Mouse (Mus musculus): ENCODE results near the gene Tmem37. TPM values are rescaled to one million over a fixed set of nuclear protein-coding genes. Genes with fewer than 3 reads are reported as not detected.

Gene Tmem37
- polyA plus RNA-seq, 1 experiment from 2014 or later = 5.6 TPM

DNA sequence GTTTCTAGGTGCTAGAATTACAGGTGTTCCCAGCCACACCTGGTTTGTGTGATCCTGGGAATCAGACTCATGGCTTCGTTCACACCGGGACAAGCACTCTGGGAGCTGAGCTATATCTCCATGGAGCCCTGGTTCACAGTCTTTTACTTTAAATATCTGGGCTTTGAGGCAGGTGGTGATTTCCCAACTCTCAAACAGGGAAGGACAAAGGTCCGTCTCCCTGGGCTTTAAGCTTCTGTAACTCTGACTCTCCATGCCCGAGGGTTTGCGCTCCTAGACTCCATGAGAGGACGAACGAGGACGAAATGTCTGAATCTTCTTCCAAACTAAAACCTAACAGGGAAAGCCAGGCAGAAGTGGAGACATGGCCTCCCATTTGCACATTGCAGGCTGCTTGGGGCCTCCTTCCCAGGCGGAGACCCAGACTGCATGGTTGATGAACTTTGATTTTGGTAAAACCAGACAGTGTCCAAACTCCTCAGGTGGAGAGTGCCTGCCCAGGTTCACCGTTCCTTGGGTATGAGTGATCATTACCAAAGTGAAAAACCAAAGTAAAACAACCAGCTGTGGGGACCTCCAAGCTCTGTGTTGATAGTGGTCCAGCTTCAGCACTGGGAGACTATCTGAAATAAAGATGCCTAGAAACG is 9.7 kb downstream of the Tmem37 start:
- no peak overlapping the region for H3K9ac ChIP-seq (replicated peaks; ENCODE audit: low read depth, low read length)

GRCm38 (mm10) chr1:120062231-120062630 is 11.6 kb downstream of the Tmem37 start:
- no peaks in the 10 kb centered on the region for H3K9me3 ChIP-seq (ENCODE audit: control insufficient read depth, low read length)
- no peaks in the 10 kb centered on the region for H3K36me3 ChIP-seq (ENCODE audit: control insufficient read depth, insufficient read depth)
- H3K4me3 ChIP-seq (replicated peaks; ENCODE audit: low read length) = no peak overlapping the region
- no peak overlapping the region for H3K27ac ChIP-seq (ENCODE audit: low read length)
- WGBS = 92% methylated on average over 7 of the region's 7 CpGs
- ATAC-seq = no peak
- H3K4me2 ChIP-seq (ENCODE audit: low read length) = no peak overlapping the region
- H3K9ac ChIP-seq (replicated peaks; ENCODE audit: low read depth, low read length) = no peak overlapping the region
- no peaks in the 10 kb centered on the region for H3K4me1 ChIP-seq (replicated peaks; ENCODE audit: control insufficient read depth, insufficient read depth, low read length)
- no peaks in the 10 kb centered on the region for H3K27me3 ChIP-seq (replicated peaks; ENCODE audit: control insufficient read depth, insufficient read depth, low read length)

More for the DNA sequence above, 9.7 kb downstream of the Tmem37 start:
- 91% methylated on average over 11 of the region's 11 CpGs for WGBS
- H3K27me3 ChIP-seq (replicated peaks; ENCODE audit: control insufficient read depth, insufficient read depth, low read length) = no peaks in the 10 kb centered on the region
- H3K4me2 ChIP-seq (ENCODE audit: low read length) = no peak overlapping the region
- no peaks in the 10 kb centered on the region for H3K36me3 ChIP-seq (ENCODE audit: control insufficient read depth, insufficient read depth)
- ATAC-seq = no peak
- no peaks in the 10 kb centered on the region for H3K9me3 ChIP-seq (ENCODE audit: control insufficient read depth, low read length)
- no peak overlapping the region for H3K4me3 ChIP-seq (replicated peaks; ENCODE audit: low read length)
- no peak overlapping the region for H3K27ac ChIP-seq (ENCODE audit: low read length)
- H3K4me1 ChIP-seq (replicated peaks; ENCODE audit: control insufficient read depth, insufficient read depth, low read length) = no peaks in the 10 kb centered on the region

DNA sequence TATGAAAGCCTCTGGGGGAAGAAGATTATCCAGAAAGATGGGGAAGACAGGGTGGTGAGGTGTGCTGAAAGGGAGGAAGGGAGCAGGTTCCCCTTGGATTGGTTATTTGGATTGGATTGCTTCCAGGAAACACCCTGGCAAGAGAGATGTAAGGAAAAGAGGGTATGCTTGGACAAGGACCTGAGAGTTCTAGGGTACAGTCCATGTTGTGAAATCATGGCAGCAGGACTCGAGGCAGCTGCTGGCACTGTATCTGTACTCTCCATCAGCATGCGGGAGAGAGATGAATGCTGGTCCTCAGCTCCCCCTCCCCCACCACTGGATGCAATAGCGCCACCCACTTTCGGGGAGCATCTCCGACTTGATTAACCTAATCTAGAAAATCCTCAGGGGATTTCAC is 13.2 kb downstream of the Tmem37 start:
- Histone ChIP-seq H3K36me3 (ENCODE audit: control insufficient read depth, insufficient read depth) (no peaks in the 10 kb centered on the region), H3K4me2 (ENCODE audit: low read length) (no peak overlapping the region), H3K9ac (replicated peaks; ENCODE audit: low read depth, low read length) (no peak overlapping the region), H3K9me3 (ENCODE audit: control insufficient read depth, low read length) (no peaks in the 10 kb centered on the region), H3K27me3 (replicated peaks; ENCODE audit: control insufficient read depth, insufficient read depth, low read length) (no peaks in the 10 kb centered on the region), H3K4me1 (replicated peaks; ENCODE audit: control insufficient read depth, insufficient read depth, low read length) (no peaks in the 10 kb centered on the region), H3K27ac (ENCODE audit: low read length) (no peak overlapping the region), H3K4me3 (replicated peaks; ENCODE audit: low read length) (no peak overlapping the region)
- WGBS = 71% methylated on average over 5 of the region's 5 CpGs
- ATAC-seq = no peak

- Histone ChIP-seq H3K9me3 (ENCODE audit: control insufficient read depth, low read length) (no peaks in the 10 kb centered on the region), H3K9ac (replicated peaks; ENCODE audit: low read depth, low read length) (no peak overlapping the region), H3K4me3 (replicated peaks; ENCODE audit: low read length) (no peak overlapping the region), H3K27me3 (replicated peaks; ENCODE audit: control insufficient read depth, insufficient read depth, low read length) (no peaks in the 10 kb centered on the region), H3K4me2 (ENCODE audit: low read length) (no peak overlapping the region), H3K36me3 (ENCODE audit: control insufficient read depth, insufficient read depth) (no peaks in the 10 kb centered on the region), H3K4me1 (replicated peaks; ENCODE audit: control insufficient read depth, insufficient read depth, low read length) (no peaks in the 10 kb centered on the region), H3K27ac (ENCODE audit: low read length) (no peak overlapping the region)
- no peak for ATAC-seq
- 86% methylated on average over 8 of the region's 8 CpGs for WGBS
Measured at GRCm38 (mm10) chr1:120057674-120058430, 16.0 kb downstream of the Tmem37 start.

DNA sequence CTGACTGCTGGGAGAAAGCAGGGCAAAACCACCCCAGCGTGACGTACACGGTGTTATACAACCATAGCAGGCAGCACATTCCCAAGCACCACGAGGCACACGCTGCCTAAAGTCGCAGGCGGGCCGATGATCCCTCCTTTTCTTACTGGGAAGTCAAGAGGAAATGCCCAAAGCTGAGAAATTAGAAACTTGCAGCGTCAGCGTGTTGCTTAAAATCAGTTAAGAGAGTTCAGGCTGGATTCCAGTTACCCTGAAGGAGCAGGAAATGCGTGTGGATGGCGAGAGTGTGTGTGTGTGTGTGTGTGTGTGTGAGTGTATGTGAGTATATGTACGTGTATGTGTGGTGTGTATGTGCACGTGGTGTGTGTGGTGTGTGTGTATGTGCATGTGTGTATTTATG is 16.8 kb downstream of the Tmem37 start:
- Histone ChIP-seq H3K9ac (replicated peaks; ENCODE audit: low read depth, low read length) (no peak overlapping the region), H3K4me1 (replicated peaks; ENCODE audit: control insufficient read depth, insufficient read depth, low read length) (no peaks in the 10 kb centered on the region), H3K27me3 (replicated peaks; ENCODE audit: control insufficient read depth, insufficient read depth, low read length) (no peaks in the 10 kb centered on the region), H3K27ac (ENCODE audit: low read length) (no peak overlapping the region), H3K9me3 (ENCODE audit: control insufficient read depth, low read length) (no peaks in the 10 kb centered on the region), H3K4me2 (ENCODE audit: low read length) (no peak overlapping the region), H3K4me3 (replicated peaks; ENCODE audit: low read length) (no peak overlapping the region), H3K36me3 (ENCODE audit: control insufficient read depth, insufficient read depth) (no peaks in the 10 kb centered on the region)
- WGBS = 81% methylated on average over 14 of the region's 14 CpGs
- no peak for ATAC-seq

DNA sequence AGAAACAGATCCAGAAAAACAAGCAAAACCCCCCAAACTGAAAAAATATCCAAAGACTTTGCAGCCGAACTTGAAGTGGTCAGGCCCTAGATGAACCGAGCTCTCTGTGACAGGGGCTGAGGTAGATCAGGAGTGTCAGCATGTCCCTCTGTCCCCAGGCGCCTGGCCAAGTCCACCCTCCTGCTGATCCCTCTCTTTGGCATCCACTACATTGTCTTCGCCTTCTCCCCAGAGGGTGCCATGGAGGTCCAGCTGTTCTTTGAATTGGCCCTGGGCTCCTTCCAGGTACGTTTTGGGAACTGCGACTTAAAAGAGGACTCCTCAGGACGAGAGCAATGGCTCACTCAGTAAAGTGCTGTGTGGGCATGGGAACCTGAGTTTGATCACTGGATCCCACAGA is 17.6 kb downstream of the Tmem37 start:
- 48% methylated on average over 7 of the region's 7 CpGs for WGBS
- no peak for ATAC-seq
- H3K27ac ChIP-seq (ENCODE audit: low read length) = no peak overlapping the region

DNA sequence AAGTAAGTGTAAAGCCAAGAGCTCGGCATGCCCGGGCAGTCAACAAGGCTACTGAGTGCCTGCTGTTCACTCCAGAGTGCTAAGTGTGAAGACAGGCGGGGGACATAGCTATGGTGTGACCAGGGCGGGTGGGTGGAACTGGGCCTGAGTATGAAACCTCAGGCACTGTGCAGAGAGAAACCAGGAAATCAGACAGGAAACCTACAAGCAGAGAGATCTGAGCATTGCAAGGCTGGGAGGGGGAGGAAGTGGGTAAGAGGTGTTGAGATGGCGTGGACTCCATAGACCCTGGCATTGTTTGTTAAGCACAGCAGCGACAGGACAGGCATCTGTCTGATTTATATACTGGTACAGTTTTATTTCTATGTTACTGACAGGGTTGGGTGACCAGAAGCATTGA is 18.4 kb downstream of the Tmem37 start:
- WGBS = 85% methylated on average over 6 of the region's 6 CpGs
- H3K36me3 ChIP-seq (ENCODE audit: control insufficient read depth, insufficient read depth) = no peaks in the 10 kb centered on the region
- no peaks in the 10 kb centered on the region for H3K9me3 ChIP-seq (ENCODE audit: control insufficient read depth, low read length)
- ATAC-seq = no peak
- H3K4me1 ChIP-seq (replicated peaks; ENCODE audit: control insufficient read depth, insufficient read depth, low read length) = no peaks in the 10 kb centered on the region
- no peak overlapping the region for H3K4me3 ChIP-seq (replicated peaks; ENCODE audit: low read length)
- H3K27me3 ChIP-seq (replicated peaks; ENCODE audit: control insufficient read depth, insufficient read depth, low read length) = no peaks in the 10 kb centered on the region
- no peak overlapping the region for H3K9ac ChIP-seq (replicated peaks; ENCODE audit: low read depth, low read length)
- H3K27ac ChIP-seq (ENCODE audit: low read length) = no peak overlapping the region
- no peak overlapping the region for H3K4me2 ChIP-seq (ENCODE audit: low read length)

More for the DNA sequence above, 17.6 kb downstream of the Tmem37 start:
- Histone ChIP-seq H3K4me3 (replicated peaks; ENCODE audit: low read length) (no peak overlapping the region), H3K4me2 (ENCODE audit: low read length) (no peak overlapping the region), H3K4me1 (replicated peaks; ENCODE audit: control insufficient read depth, insufficient read depth, low read length) (no peaks in the 10 kb centered on the region), H3K36me3 (ENCODE audit: control insufficient read depth, insufficient read depth) (no peaks in the 10 kb centered on the region), H3K9me3 (ENCODE audit: control insufficient read depth, low read length) (no peaks in the 10 kb centered on the region), H3K9ac (replicated peaks; ENCODE audit: low read depth, low read length) (no peak overlapping the region), H3K27me3 (replicated peaks; ENCODE audit: control insufficient read depth, insufficient read depth, low read length) (no peaks in the 10 kb centered on the region)

- H3K4me3 ChIP-seq (replicated peaks; ENCODE audit: low read length) = no peak overlapping the region
- H3K27ac ChIP-seq (ENCODE audit: low read length) = no peak overlapping the region
- no peak overlapping the region for H3K4me2 ChIP-seq (ENCODE audit: low read length)
- H3K27me3 ChIP-seq (replicated peaks; ENCODE audit: control insufficient read depth, insufficient read depth, low read length) = no peaks in the 10 kb centered on the region
- 90% methylated on average over 6 of the region's 6 CpGs for WGBS
- H3K9me3 ChIP-seq (ENCODE audit: control insufficient read depth, low read length) = no peaks in the 10 kb centered on the region
- ATAC-seq = no peak
- no peak overlapping the region for H3K9ac ChIP-seq (replicated peaks; ENCODE audit: low read depth, low read length)
- H3K4me1 ChIP-seq (replicated peaks; ENCODE audit: control insufficient read depth, insufficient read depth, low read length) = no peaks in the 10 kb centered on the region
- no peaks in the 10 kb centered on the region for H3K36me3 ChIP-seq (ENCODE audit: control insufficient read depth, insufficient read depth)
Measured at GRCm38 (mm10) chr1:120054997-120055396, 18.9 kb downstream of the Tmem37 start.

GRCm38 (mm10) chr1:120051070-120051469 is 22.8 kb downstream of the Tmem37 start:
- Histone ChIP-seq H3K9me3 (ENCODE audit: control insufficient read depth, low read length) (no peaks in the 10 kb centered on the region), H3K27me3 (replicated peaks; ENCODE audit: control insufficient read depth, insufficient read depth, low read length) (no peaks in the 10 kb centered on the region), H3K9ac (replicated peaks; ENCODE audit: low read depth, low read length) (no peak overlapping the region), H3K27ac (ENCODE audit: low read length) (no peak overlapping the region), H3K36me3 (ENCODE audit: control insufficient read depth, insufficient read depth) (no peaks in the 10 kb centered on the region), H3K4me3 (replicated peaks; ENCODE audit: low read length) (no peak overlapping the region), H3K4me2 (ENCODE audit: low read length) (no peak overlapping the region), H3K4me1 (replicated peaks; ENCODE audit: control insufficient read depth, insufficient read depth, low read length) (no peaks in the 10 kb centered on the region)
- no peak for ATAC-seq
- 50% methylated on average over 1 of the region's 1 CpGs for WGBS
